Mouse (Mus musculus) ES-E14 (cell line): ENCODE data around the gene Nsun2.

Experiments
- CHD2 ChIP-seq: IDR thresholded peaks from 2 replicates; pipeline ENCODE4 v1.6.1; 2014; ENCODE audit warnings: mild to moderate bottlenecking, low read depth, low read length, inconsistent platforms
- HCFC1 ChIP-seq: IDR thresholded peaks from 2 replicates; pipeline ENCODE4 v1.6.1; 2012; ENCODE audit warnings: low read length, inconsistent platforms, borderline replicate concordance; ENCODE audit not compliant: insufficient read depth
- ZC3H11A ChIP-seq: IDR thresholded peaks from 2 replicates; pipeline ENCODE4 v1.6.1; 2012; ENCODE audit warnings: low read depth, mild to moderate bottlenecking, inconsistent platforms, low read length, borderline replicate concordance

GRCm38 (mm10) chr13:69636375-69636774, 102.8 kb downstream of the Nsun2 start:
- TF ChIP-seq ZC3H11A, result no peak
- no peak for TF ChIP-seq HCFC1
- TF ChIP-seq CHD2, result no peak
